Mouse (Mus musculus): ENCODE measurements around the gene Slc16a5.

- TF ChIP-seq CTCF (IDR thresholded peaks at IDR 0.05; ENCODE audit: extremely low read depth, insufficient read depth, low read length) (no peak), POLR2A (IDR thresholded peaks at IDR 0.05; ENCODE audit: extremely low read depth, insufficient read depth, low read length) (no peak)
These were observed 40.3 kb upstream of the Slc16a5 start for GRCm38 (mm10) chr11:115421972-115422371.
